Mouse (Mus musculus) retina, postnatal 1 day (tissue): ENCODE data around the gene Pld5.

Experiments used
- DNase-seq: peaks from one replicate; pipeline ENCODE4 v3.0.0-alpha.2; 2012

Gene Pld5

GRCm38 (mm10) chr1:176167114-176167513 lies 108.0 kb downstream of the Pld5 start:
- no peak for DNase-seq

- no peak for DNase-seq
Measured at GRCm38 (mm10) chr1:176145306-176145705, 129.8 kb downstream of the Pld5 start.

- DNase-seq = no peak
Measured at GRCm38 (mm10) chr1:176134379-176134778, 140.7 kb downstream of the Pld5 start.

- no peak for DNase-seq
Measured at GRCm38 (mm10) chr1:176125771-176126170, 149.3 kb downstream of the Pld5 start.

- DNase-seq = no peak
Measured at GRCm38 (mm10) chr1:176124441-176124840, 150.7 kb downstream of the Pld5 start.

- no peak for DNase-seq
Measured at GRCm38 (mm10) chr1:176123781-176124180, 151.3 kb downstream of the Pld5 start.

GRCm38 (mm10) chr1:176115604-176116003 lies 159.5 kb downstream of the Pld5 start:
- no peak for DNase-seq

GRCm38 (mm10) chr1:176098685-176099320 lies 176.3 kb downstream of the Pld5 start:
- peak; percentile 87 for DNase-seq

- DNase-seq = no peak
Measured at GRCm38 (mm10) chr1:176092119-176092518, 183.0 kb downstream of the Pld5 start.

- no peak for DNase-seq
Measured at GRCm38 (mm10) chr1:176089382-176089781, 185.7 kb downstream of the Pld5 start.

- DNase-seq = peak; percentile 77
Measured at GRCm38 (mm10) chr1:176085952-176086648, 189.0 kb downstream of the Pld5 start.

- no peak for DNase-seq
Measured at GRCm38 (mm10) chr1:176082306-176082705, 192.8 kb downstream of the Pld5 start.

GRCm38 (mm10) chr1:176080969-176081368 lies 194.1 kb downstream of the Pld5 start:
- DNase-seq = no peak

- DNase-seq = no peak
Measured at GRCm38 (mm10) chr1:176078410-176078809, 196.7 kb downstream of the Pld5 start.

GRCm38 (mm10) chr1:176076799-176077198 lies 198.3 kb downstream of the Pld5 start:
- no peak for DNase-seq

- no peak for DNase-seq
Measured at GRCm38 (mm10) chr1:176075810-176076209, 199.3 kb downstream of the Pld5 start.

- peak; percentile 34 for DNase-seq
Measured at GRCm38 (mm10) chr1:176075409-176075808, 199.7 kb downstream of the Pld5 start.

- DNase-seq = no peak
Measured at GRCm38 (mm10) chr1:176074526-176074925, 200.6 kb downstream of the Pld5 start.

- no peak for DNase-seq
Measured at GRCm38 (mm10) chr1:176065281-176065680, 209.8 kb downstream of the Pld5 start.

GRCm38 (mm10) chr1:176064471-176064870 lies 210.6 kb downstream of the Pld5 start:
- no peak for DNase-seq

- DNase-seq = no peak
Measured at GRCm38 (mm10) chr1:176053653-176054052, 221.5 kb downstream of the Pld5 start.

GRCm38 (mm10) chr1:176046995-176047394 lies 228.1 kb downstream of the Pld5 start:
- peak; percentile 39 for DNase-seq

GRCm38 (mm10) chr1:176046375-176046774 lies 228.7 kb downstream of the Pld5 start:
- no peak for DNase-seq

- DNase-seq = peak; percentile 58
Measured at GRCm38 (mm10) chr1:176043056-176043455, 232.1 kb downstream of the Pld5 start.

GRCm38 (mm10) chr1:176039923-176040322 lies 235.2 kb downstream of the Pld5 start:
- no peak for DNase-seq
